Mouse (Mus musculus) embryonic fibroblast, embryonic 13.5 days (primary cell): Measurements from ENCODE around the gene Icos.

Experiments
- CTCF ChIP-seq: IDR thresholded peaks from 2 replicates; pipeline ENCODE4 v1.5.1; 2011; ENCODE audit warnings: mild to moderate bottlenecking, control low read depth, low read length, moderate library complexity, borderline replicate concordance; ENCODE audit not compliant: insufficient read depth
- POLR2A ChIP-seq: IDR thresholded peaks from 2 replicates; pipeline ENCODE4 v1.6.1; 2011; ENCODE audit warnings: low read depth, mild to moderate bottlenecking, control low read depth, low read length, moderate library complexity

GRCm38 (mm10) chr1:61026712-61027111 lies 49.0 kb downstream of the Icos start:
- TF ChIP-seq CTCF = no peak
- no peak for TF ChIP-seq POLR2A
